Mouse (Mus musculus): Measurements from ENCODE around the gene Farp1. TPM values are rescaled to one million over a fixed set of nuclear protein-coding genes. Genes with fewer than 3 reads are reported as not detected.

The Farp1 gene
- total RNA-seq, 4 experiments from 2014 or later: 9.1 to 10.7 (median 10.2) TPM

DNA sequence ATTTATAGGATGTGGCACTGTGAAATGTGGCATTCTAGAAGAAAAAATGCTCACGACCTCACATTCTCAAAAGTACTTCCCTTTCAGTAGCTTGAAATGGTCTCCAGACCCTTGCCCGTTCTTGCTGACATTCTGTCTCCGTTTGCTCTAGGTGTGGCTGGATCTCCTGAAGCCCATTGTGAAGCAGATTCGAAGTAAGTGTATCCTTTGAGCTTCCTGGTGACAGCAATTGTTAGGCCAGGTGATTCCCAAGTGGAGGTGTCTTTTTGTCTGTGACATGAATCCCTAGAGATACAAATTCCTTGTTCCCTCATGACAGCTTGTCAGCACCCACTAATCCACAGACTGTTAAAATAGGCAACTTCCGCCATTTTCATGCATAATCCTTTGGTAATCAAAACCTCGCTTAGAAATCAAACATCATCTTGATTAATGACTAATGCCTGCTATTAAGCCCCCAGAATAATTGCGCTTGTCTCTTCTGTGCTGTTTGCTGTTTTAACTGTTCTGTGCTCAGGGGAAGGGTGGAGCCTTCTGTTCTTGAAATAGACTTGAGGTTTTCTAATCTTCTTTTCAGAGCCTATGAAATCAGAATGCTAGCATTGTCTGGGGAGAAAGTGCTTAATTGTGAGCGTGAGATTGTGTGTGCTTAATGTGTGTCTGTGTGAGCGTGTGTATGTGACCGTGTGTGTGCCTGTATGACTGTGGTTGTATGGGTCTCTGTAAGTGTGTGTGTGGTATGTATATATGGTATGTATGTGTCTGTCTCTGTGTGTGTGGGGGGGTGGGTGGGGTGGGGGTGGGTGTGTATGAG is 184.4 kb downstream of the Farp1 start:
- no peak for DNase-seq (ENCODE audit: low spot score)

DNA sequence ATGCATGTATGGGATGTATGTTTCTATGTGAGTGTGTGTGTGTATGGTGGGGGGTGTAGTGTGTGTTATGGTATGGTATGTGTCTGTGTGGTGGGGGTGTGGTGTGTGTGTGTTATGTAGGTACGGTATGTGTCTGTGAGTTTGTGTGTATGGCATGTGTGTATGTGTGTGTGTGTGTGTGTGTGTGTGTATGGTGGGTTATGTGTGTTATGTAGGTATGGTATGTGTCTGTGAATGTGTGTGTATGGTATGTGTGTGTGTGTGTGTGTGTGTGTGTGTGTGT is 185.0 kb downstream of the Farp1 start:
- DNase-seq (ENCODE audit: low spot score): no peak

DNA sequence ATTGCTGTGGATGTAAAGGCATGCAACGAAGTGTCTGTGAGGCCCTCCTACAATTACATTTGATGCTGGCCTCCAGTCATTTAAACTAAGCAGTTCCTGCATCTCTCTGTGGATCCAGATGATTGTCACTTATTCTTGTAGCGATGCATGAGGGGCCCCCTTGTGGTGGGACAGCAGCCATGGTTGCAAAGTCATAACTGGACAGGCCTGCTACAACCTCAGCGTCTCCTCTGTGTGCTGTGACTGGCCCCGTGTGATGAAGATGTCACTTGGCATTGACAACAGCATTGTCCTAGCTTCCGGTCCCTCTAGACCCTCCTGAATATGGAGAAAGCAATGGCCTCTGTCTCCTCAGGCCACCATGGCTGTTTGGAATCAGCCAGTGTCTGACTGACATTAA is 185.7 kb downstream of the Farp1 start:
- DNase-seq (ENCODE audit: low spot score): peak; percentile 69

DNA sequence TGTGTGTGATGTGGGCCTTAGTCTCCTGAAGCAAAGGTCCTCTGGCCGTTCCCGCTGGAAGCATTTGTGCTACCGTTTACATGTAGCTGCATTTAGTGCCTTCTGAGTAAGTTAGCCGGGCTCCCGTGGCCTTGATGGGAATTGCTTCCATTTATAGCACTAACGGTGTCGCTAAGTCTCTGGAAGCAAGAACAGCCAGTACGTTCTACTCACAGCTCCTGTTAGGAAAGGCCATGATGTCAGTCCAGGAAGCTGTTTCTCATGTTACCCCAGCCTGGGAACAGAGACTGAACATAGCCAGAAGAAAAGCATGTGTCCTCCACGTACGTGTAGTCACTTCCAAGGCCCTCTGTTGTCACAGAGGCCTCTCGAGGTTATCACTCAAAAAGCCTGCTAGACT is 190.8 kb downstream of the Farp1 start:
- peak; percentile 57 for DNase-seq (ENCODE audit: low spot score)

DNA sequence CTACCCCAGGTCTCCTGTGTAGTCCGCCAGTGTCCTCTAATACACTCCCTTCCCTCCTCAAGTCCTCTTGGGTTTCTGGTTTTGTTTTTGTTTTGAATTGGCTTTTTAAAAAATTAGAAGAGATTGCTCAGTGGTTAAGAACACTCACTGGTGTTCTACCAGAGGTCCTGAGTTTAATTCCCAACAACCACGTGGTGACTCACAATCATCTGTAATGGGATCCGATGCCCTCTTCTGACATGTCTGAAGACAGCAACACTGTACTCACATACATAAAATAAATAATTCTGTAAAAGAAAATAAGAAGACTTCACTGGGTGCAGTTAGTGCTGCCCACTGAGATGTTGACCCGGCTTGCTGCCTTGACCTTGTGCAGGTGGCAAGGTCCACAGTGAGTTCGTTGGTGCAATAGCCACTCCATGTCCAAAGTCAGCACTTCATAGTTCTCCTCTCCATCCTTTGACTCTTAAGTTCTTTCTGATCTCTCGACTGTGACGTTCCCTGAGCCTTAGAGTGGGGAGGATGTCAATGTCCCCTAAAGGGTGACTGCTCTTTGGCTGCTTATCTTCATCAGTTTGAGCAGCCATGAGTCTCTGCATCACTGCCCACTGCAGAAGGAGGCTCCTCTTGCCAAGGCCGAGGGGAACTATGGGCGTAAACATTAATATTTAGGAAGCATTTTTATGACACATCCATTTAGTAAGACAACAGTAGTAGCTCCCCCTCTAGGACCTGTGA is 194.2 kb downstream of the Farp1 start:
- DNase-seq (ENCODE audit: low spot score): no peak

DNA sequence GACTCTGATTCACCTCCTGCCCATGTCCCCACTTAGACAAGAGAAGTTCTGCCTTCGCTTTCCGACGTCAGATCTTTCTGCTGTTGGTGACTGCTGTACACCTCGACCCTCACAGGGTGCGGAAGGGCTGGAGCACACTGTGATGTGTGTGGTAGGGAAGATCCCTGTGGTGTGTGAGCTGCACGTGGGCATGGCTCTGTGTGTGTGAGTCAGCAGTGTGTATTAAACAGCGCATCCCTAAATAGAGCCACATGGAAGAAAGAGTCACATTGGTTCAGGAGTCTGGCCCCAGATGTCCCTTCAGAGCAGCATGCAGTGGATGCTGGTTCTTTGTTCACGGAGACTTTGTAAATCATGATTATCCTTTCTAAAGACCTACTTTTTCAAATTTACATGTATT is 196.2 kb downstream of the Farp1 start:
- no peak for DNase-seq (ENCODE audit: low spot score)

DNA sequence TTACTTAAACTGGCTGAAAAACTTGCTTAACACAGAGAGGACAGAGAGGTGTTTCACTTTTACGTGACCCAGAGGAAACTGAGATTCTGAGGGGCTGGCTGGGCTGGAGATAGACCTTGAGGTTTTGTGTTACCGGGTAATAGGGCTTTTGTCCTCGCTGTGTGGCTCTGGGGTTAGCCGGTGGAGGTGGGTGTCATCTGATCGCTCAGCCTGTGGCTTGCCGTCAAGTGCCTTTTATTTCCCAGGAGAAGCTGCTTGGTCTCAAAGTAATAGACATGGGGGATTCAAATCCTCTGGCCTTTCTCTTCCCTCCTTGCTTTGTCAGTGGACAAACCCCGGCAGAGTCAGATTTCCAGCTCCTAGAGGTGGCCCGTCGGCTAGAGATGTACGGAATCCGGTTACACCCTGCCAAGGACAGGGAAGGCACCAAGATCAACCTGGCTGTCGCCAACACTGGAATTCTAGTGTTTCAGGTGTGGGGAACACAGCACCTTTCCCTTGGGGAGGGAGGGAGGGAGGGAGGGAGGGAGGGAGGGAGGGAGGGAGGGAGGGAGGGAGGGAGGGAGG is 199.8 kb downstream of the Farp1 start:
- no peak for DNase-seq (ENCODE audit: low spot score)

DNA sequence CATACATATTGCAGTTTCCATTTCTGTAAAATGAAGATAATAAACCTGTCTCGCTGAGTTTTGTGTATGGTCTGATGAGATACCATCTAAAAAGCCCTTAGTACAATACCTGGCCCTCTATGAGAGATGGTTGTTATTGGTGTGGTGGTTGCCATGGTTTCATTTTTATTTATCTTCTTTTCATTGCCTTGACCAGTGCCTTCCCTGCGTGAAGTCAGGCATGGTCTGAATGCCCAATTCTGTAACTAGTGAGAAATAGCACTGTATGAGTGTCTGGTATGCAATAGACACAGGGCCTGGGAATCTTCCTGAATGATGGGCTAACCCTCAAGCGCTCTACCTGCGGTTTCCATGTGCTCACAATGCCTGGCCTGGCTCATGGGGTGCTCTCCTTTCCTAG is 201.7 kb downstream of the Farp1 start:
- DNase-seq (ENCODE audit: low spot score): no peak

DNA sequence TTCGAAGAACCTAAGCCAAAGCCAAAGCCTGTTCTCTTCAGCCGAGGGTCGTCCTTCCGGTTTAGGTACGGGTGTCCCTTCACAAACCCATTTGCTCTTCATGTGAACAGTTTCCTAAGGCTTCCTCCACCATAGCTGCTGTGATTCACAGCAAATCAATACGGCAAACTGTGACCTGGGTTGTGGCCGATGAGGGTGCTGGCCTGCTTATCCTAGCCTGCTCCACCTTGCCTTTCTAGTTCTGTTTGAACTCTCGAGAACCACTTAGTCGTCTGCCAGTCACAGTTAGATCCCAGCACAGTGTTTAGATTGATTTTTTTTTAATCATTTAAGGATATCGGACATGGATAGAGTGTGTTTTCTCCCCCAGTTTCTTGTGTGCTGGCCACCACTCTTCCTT is 203.7 kb downstream of the Farp1 start:
- DNase-seq (ENCODE audit: low spot score): no peak

DNA sequence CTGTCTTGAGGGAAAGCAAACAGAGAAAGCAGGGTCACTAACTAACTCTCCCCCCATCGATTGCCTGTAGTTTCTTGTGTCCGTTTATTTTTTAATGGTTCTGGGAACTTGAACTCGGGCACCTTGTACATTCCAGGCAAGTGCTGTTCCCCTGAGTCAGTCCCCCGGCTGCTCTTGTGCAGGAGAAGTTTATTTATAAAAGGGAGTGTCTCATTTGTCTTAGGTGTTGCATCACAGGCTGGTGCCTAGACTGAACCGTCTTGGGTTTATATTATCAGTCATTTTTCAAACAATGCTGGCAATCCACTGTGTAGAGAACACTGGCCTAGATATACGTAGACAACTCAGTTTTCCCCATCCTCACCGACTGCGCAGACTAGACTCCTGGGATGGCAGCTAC is 204.4 kb downstream of the Farp1 start:
- DNase-seq (ENCODE audit: low spot score): no peak

DNA sequence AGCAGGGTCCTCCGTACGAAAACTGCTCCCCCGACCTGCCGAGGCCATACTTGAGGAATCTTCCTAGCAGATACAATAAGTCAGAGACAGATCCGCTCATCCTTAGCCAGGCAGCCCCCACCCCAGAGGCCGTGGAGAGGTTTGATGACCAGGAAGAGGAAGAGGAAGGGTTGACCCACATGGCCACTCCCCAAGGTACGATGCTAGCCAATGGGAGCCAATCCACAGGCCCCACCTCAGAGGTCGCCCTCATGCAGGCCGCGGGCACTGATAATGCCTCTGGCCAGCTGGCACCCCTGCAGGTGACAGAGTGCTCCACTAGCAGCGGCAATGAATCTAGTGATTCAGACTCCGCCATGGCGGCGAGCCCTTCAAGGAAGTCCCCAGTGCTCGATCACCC is 209.1 kb downstream of the Farp1 start:
- DNase-seq (ENCODE audit: low spot score): no peak

DNA sequence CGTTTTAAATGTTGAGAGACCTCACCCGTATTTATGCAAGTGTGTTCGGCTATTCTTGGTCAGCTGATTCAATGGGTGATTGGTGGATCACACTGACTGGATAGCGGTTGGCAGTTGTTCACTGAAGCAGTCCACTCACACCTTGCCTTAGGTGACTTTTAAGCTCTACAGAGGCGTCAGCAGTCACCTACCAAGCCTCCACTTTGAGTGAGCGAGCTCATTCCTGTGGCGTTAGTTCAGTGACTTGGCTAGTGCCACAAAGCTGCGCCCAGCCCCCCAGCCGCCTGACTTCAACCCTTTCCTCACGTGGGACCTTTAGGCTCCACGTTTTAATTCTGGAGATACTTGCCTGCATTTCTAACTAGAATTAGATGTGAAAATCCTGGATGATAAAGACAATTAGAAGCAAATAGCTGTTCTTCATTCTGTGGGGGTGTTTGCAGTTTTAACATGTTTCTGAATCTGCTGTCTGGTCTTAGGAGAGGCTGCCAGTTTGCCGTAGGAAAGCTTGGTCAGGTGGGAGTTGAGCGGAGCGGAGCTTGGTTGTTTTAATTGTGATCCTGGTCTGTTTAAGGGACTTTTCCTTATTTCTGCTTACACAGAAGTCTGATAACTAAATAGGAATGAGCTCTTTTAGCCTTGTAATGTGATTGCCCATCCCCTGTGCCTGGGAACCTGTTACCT is 211.2 kb downstream of the Farp1 start:
- DNase-seq (ENCODE audit: low spot score): no peak

DNA sequence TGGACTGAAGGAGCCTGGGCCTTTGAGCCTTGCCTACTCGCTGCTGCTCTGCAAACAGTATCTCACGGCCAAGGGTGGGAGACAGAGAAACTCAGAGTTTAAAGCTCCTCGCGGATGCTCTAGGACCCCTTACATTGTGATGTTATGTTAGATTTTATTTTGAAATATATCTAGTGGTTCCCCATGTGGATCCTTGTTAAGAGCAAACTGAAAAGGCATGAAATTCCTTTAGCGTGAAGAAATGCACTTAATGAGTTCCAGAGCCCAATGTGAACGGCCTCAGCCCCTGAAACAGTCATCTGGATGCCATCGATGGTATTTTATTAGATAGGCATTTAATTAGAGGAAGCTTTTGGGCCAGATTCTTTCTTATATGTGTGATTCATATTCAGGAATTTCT is 212.3 kb downstream of the Farp1 start:
- DNase-seq (ENCODE audit: low spot score): no peak

DNA sequence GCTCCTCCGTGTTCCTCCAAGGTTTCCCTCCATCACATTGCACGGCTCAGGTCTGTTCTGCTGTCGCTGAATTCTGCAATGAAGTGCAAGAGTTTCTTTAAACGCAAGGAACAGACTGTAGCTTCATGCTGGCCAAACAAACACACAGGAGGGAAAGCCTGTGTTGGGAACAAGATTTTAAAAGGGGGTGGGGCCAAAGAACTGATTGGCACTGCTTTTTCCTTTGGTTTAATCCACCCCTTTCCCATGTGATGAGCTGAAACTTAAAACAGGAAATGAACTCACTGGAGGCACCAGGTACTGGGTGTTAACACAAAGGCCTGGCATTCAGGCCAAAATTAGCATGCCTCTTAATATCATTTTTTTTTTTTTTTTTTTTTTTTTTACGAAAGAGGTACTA is 213.3 kb downstream of the Farp1 start:
- no peak for DNase-seq (ENCODE audit: low spot score)

DNA sequence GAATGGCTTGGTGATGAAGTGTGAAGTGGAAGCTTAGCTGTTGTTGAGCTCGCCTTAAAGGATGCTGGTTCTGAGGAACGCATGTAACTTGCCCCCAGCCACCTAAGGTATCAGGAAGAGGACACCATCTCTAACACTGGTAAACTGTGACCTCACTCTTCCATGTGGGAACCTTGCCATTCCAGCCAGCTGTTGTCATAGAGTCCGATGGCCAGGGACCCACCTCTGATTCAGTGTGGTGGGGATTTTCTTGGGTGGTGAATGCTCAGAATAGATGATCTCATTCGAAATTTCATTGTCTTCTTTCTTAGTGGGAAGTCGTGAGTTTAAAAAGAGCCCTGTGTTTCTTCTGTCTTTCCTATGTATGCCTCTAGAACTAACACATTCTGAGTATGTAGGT is 216.1 kb downstream of the Farp1 start:
- DNase-seq (ENCODE audit: low spot score): no peak

DNA sequence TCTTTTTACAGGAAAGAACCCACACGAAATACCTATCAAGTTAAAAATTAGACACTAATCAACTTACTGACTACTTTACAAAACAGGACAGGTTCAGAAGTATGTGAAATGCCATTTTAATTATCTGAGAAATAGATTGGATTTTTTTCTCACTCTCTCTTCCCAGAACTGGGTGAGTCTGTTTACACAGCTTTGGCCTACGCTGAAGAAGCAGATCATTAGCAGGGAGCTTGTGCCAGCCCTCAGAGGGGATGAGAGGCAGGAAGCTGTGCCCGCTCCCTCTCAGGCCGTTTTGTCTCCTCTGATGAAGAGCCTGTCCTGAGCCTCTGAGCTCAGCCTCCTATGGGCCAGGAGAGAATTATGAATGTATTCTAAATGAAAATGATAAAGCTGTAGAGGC is 216.7 kb downstream of the Farp1 start:
- DNase-seq (ENCODE audit: low spot score): no peak

DNA sequence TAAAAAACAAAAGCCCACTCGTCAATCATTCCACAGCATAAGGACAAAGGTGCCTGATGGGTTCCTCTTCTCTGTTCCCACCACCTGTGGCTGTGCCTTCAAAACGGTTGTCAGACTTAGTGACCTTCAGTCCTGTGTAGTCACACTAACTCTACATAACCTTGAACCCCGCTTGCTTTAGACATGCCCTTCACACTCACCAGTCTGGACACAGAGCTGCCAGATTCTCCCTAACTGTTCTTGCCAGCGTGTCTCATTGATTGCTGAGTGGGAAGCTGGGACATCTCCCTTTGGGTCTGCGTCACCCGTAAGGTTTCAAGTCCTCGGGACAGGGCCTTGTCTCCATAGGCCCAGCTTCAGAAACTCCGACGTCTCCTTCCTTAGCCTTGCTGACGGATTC is 217.5 kb downstream of the Farp1 start:
- no peak for DNase-seq (ENCODE audit: low spot score)

DNA sequence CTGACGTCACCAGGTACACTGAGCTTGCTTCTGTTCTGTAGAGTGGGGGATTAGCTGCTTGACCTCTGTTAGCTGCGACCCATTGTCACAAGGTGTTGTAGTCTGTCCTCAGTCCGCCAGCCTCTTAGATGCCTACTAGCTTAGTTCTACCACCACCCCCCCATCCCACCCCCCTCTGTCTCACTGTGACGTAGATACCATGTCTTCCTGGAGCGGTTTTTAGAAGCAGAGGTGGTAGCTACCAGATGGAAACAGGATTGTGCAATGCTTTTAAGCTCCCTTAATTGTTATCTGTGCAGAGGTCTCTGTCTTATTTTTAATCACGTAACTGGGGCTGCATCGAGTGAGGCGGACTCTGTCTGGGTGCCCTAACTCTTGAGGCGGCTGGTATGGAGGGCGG is 219.9 kb downstream of the Farp1 start:
- no peak for DNase-seq (ENCODE audit: low spot score)

DNA sequence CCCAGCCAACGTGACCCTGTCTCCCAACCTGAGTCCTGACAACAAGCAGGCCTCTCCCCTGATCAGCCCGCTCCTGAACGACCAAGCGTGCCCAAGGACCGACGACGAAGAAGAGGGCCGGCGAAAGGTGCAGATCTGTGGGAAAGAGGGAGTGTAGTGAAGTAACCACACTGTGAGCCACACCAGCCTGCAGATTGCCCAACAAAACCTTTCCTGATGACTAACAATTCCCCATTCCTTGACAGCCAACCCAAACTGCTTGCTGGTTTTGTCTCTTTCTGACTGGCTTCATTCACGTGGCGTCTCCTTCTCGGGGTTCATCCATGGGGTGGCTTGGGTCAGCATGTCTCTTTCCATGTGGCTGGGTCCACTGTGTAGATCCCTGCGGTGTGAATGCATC is 220.5 kb downstream of the Farp1 start:
- DNase-seq (ENCODE audit: low spot score): no peak

DNA sequence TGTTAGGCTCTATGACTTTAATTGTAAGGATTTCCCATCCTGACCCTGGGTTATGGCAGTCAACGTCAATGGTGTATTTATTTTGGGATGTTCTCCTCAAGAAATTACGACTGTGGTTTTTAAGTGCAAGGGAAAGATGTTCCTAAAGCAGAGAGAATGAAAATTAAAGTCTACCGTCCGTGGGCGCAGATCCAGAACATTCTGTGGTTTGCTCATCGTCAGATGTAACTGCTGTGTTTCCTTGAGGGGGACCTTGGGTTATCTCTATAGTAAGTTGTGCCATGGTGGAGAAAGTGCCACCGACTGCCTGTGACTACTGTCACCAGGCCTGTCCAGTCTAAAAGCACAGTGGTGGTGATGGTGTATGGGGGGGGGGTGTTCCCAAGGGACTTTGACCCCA is 221.9 kb downstream of the Farp1 start:
- DNase-seq (ENCODE audit: low spot score): no peak

DNA sequence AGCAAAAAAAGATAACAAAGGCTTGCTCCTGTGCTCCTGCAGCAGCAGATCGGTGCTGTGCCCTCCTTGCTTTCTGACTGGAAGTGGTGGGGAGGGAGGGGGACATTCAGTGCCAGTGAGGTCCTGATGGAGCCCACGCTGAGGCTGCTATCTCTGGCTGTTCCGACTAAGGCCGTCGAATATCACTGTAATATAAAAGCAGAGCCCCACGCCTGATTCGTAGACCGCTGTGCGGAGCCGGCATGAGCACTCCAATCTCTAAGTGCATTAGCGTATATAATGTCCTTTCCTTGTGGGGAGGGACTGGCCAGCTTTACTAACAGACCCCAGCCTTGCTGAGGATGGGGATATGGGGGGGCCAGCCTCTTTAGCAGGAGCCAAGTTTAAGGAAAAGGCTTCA is 224.3 kb downstream of the Farp1 start:
- DNase-seq (ENCODE audit: low spot score): no peak

DNA sequence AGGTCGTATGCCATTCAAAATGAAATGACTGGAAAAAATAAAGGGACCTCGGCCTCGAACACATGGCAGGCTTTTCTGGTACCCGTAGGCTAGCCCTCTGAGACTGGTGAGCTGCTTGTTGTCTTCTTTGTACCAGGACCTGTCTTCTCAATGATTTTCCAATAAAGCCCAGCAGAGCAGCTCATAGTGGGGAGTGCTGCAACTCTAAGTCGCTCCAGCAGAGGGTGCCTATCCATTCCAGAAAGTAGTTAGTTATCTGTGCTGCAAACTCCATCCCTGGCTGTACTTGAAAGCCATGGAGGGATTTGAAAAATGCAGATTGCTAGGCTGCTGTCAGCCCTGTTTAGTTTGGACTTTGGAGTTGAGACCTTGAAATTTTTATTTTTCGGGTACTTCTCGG is 224.8 kb downstream of the Farp1 start:
- peak; percentile 47 for DNase-seq (ENCODE audit: low spot score)
